Mouse (Mus musculus) testis, adult 2 months (tissue): ENCODE measurements at regions not wholly inside any gene's neighbourhood (a gene's known extent, or its start where the extent isn't known, plus 50 kb on each side); places are given as distances from the start of the nearest gene placed in this dataset.

Experiments used
- CTCF ChIP-seq: fragments of 200-500 bp; IDR thresholded peaks from 2 replicates; pipeline ENCODE4 v1.5.1; 2012; ENCODE audit warnings: low read depth, mild to moderate bottlenecking, inconsistent platforms, low read length, moderate library complexity; ENCODE audit not compliant: control insufficient read depth, insufficient read depth, insufficient replicate concordance
- POLR2A ChIP-seq: fragments of 200-500 bp; IDR thresholded peaks from 2 replicates; pipeline ENCODE4 v1.6.1; 2012; ENCODE audit warnings: low read depth, mild to moderate bottlenecking, inconsistent platforms, low read length, moderate library complexity; ENCODE audit not compliant: control insufficient read depth

DNA sequence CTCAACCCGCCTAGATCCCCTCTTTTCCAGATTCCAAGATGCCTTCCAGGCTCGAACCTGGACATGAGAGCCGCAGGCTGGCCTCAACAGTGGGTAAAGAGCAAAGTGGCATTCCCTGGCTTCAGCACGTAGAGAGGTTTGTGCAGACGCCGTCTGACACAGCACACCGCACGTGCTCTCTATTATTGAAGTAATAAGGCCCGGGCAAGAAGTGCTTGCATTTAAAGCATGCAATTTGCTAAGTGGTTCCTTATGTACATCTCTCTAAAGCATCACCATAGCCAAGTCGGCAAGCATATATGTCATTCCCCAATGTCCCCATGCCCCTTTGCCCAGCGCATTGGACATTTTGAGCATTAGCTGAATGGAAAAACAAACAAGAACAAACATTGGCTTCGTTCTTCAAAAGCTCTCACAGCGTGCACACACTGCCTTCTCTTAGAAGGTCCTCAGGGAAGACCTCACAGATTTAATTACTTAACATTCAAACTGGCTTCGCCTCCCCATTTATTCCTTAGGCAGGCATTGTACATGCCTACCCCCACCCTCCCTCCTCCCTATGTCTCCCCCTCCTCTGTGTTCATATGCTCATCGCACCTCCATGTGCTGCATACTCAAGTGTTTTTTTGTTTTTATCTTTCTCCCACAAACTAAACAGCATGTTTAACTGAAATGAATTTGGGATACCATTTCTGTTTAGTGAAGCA, 273.9 kb downstream of the Samd5 start:
- no peak for TF ChIP-seq POLR2A
- TF ChIP-seq CTCF = no peak
